Mouse (Mus musculus) heart, embryonic 13.5 days (tissue): ENCODE measurements around the gene Dlg2. TPM values are rescaled to one million over a fixed set of nuclear protein-coding genes. Genes with fewer than 3 reads are reported as not detected.

ENCODE experiments used
- polyA plus RNA-seq: library from polyadenylated mRNA; unstranded; fragments of >200 nt; fragmentation: Nextera tagmentation; extraction: Ambion mirVana; gene quantifications from 2 replicates; pipeline ENCODE4 v1.2.1, GENCODE M21; 2015

Dlg2 gene
- polyA plus RNA-seq, 1 experiment from 2014 or later: 7.2 TPM

Other genes with a start within 250 kb of the Dlg2 start
- not detected in 2 replicates for gene Ccdc83, start 210.9 kb upstream of the Dlg2 start, polyA plus RNA-seq
- 7.8 and 7.9 TPM in 2 replicates for gene Sytl2, start 174.4 kb upstream of the Dlg2 start, polyA plus RNA-seq
- gene Ccdc89, start 50.1 kb upstream of the Dlg2 start, polyA plus RNA-seq: 0.72 and 1.0 TPM in 2 replicates
- gene Crebzf, start 33.9 kb upstream of the Dlg2 start, polyA plus RNA-seq: 18.9 and 19.0 TPM in 2 replicates
- 105 and 119 TPM in 2 replicates for gene Tmem126a, start 19.4 kb upstream of the Dlg2 start, polyA plus RNA-seq
- gene Tmem126b, start 671 bp upstream of the Dlg2 start, polyA plus RNA-seq: 29.2 and 32.1 TPM in 2 replicates